Mouse (Mus musculus) lung, adult 2 months (tissue): ENCODE measurements around the gene Qk. TPM values are rescaled to one million over a fixed set of nuclear protein-coding genes. Genes with fewer than 3 reads are reported as not detected.

Experiments used
- DNase-seq: peaks from one replicate; pipeline ENCODE4 v3.0.0; 2022
- H3K4me1 ChIP-seq: fragments of 200-500 bp; 2 replicates; pipeline ENCODE4 v1.6.1; 2011; ENCODE audit warnings: low read length; ENCODE audit not compliant: control insufficient read depth, insufficient read depth
- H3K4me3 ChIP-seq: fragments of 200-500 bp; replicated peaks from 2 replicates; pipeline ENCODE3; 2011; ENCODE audit warnings: low read depth, mild to moderate bottlenecking, control low read depth, low read length; ENCODE audit errors: extremely low read depth
- CTCF ChIP-seq: fragments of 200-500 bp; IDR thresholded peaks from 2 replicates; pipeline ENCODE4 v1.5.1; 2011; ENCODE audit warnings: mild to moderate bottlenecking, low read length, control low read depth; ENCODE audit not compliant: insufficient read depth
- POLR2A ChIP-seq: fragments of 200-500 bp; IDR thresholded peaks from 2 replicates; pipeline ENCODE4 v1.6.1; 2011; ENCODE audit warnings: low read depth, mild to moderate bottlenecking, control low read depth, low read length, borderline replicate concordance; ENCODE audit errors: extremely low read depth
- whole genome bisulfite sequencing: fragments of 180-500 bp; shearing (Covaris S2); methylation state at CpG from one replicate; pipeline ENCODE4 v1.1.7; 2018; 5-methylcytosine and 5-hydroxymethylcytosine counted together
- polyA plus RNA-seq: library from polyadenylated mRNA; depleted of rRNA; stranded (reverse); fragments of >200 nt; gene quantifications from 2 replicates; pipeline ENCODE4 v1.2.3, GENCODE M21; 2012

The Qk gene
- polyA plus RNA-seq, 1 experiment: 394 TPM

DNA sequence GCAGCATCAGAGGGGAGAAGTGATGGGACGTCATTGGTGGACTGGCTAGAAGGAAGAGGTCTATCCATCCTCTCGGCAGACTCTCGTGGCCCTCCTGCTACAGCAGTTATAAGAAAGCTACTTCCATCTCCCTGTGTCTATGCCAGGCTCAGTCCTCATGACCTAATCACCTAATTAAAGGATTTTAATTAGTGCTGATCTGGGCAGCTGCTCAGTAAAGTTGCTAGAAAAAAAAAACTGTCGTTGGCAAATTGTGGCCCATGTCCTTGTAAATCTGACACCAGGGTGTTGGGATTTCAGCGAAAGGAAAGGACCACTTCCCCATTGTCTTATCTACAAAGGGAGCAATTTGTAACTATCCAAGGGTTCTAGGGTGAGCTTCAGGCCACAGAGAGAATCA lies 142.6 kb downstream of the Qk start:
- no peak for DNase-seq
- 54% methylated on average over 5 of the region's 5 CpGs for WGBS
- Histone ChIP-seq H3K4me3 (no peak overlapping the region), H3K4me1 (peaks cover 3% of the 10 kb centered on the region)
- no peak for TF ChIP-seq POLR2A
- no peak for TF ChIP-seq CTCF

DNA sequence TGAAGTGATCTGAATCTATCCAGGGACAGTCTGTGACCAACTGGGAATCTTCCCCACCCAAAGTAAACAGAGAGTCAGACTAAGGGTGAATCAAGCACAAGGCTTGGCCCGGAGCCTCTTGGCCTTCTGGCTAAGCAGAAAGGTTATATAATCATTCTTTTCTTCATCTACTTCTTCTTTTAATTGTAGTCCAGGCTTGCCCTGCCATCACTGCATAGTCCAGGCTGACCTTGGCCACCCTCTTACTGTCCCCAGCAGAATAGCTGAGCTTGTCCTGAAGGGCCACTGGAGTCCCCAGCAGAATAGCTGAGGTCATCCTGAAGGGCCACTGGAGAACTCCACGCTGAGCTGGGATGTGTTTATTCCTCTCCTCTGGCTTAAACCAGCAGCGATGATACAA lies 158.4 kb downstream of the Qk start:
- no peak overlapping the region for H3K4me3 ChIP-seq
- no peak for DNase-seq
- TF ChIP-seq POLR2A: no peak
- TF ChIP-seq CTCF: no peak
- WGBS: 69% methylated on average over 3 of the region's 3 CpGs
- H3K4me1 ChIP-seq: peaks cover 5% of the 10 kb centered on the region; the same call in 1 of the 2 replicates

DNA sequence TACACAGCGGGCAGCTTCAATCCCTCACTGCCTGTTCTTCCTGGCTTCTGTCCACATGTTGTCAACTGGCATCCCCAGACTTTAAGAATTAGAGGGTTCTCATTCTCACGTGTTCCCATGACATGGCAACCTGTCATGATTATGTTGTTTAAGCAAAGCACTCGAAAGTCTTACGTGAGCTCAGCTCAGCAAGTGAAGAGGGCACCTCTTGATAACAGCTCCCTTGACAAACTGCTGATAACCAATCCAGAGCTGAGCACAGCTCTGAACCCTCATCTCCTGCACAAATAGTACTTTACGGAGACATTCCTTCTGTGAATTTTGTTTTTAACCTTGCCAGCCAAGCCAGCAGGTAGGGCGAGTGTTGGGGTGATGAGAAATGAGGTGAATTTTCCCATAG lies 159.2 kb downstream of the Qk start:
- no peak overlapping the region for H3K4me3 ChIP-seq
- WGBS: 66% methylated on average over 6 of the region's 6 CpGs
- no peak for DNase-seq
- H3K4me1 ChIP-seq: peaks cover 5% of the 10 kb centered on the region; the same call in 1 of the 2 replicates
- TF ChIP-seq POLR2A: no peak

DNA sequence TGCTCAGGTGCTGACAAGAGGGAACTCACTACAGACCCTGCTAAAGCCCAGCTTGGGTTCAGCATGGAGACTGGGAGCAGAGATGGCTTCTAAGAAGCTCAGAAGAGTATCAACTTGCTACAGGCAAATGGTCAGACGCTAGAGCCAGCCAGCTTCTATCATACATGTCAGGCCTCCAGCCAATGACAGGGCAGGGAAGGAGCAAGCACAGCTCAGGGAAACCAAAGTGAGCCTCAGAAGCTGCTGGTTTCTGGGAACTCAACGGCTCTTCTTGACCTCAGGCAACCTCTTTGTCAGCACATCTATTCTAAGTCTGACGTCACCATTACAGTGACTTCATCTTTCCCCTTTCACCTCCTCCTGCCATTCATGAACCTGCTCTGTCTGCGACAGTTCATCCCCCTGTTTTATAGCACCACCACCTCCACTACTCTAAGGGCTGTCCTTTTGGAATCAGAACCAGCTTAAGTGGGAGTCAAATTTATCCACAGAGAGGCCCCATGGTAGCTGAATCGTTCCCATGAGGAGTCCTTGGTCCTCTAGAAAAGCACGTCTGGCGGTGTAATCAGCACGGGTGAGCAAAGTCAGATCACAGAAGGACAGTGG lies 166.7 kb downstream of the Qk start:
- Histone ChIP-seq H3K4me1 (no peaks in the 10 kb centered on the region), H3K4me3 (no peak overlapping the region)
- DNase-seq: no peak
- TF ChIP-seq CTCF: no peak
- WGBS: 66% methylated on average over 8 of the region's 8 CpGs
